Mouse (Mus musculus): ENCODE measurements at regions not wholly inside any gene's neighbourhood (a gene's known extent, or its start where the extent isn't known, plus 50 kb on each side); places are given as distances from the start of the nearest gene placed in this dataset.

- TF ChIP-seq CTCF (IDR thresholded peaks at IDR 0.05; ENCODE audit: borderline replicate concordance, insufficient read depth, low read length) = no peak
- TF ChIP-seq POLR2A (IDR thresholded peaks at IDR 0.05; ENCODE audit: low read depth, low read length) = no peak
Observed at GRCm38 (mm10) chr3:101216711-101217110, 71.0 kb downstream of the Cd2 start.
